Mouse (Mus musculus) neural tube, embryonic 13.5 days (tissue): Measurements from ENCODE around the gene Setmar. TPM values are rescaled to one million over a fixed set of nuclear protein-coding genes. Genes with fewer than 3 reads are reported as not detected.

ENCODE experiments used
- ATAC-seq: fragments of 200-750 bp; cut with Nextera tagmentation; 2 replicates; pipeline ENCODE4 v1.8.0; 2017; ENCODE audit warnings: low read depth, mild to moderate bottlenecking, moderate TSS enrichment, moderate library complexity
- H3K27ac ChIP-seq: fragments of 300-500 bp; sonication (generic); replicated peaks from 2 replicates; pipeline ENCODE4 v1.5.1; 2015; ENCODE audit warnings: moderate library complexity, mild to moderate bottlenecking, inconsistent platforms
- H3K27me3 ChIP-seq: fragments of 300-500 bp; sonication (generic); 2 replicates; pipeline ENCODE4 v1.6.1; 2015; ENCODE audit warnings: mild to moderate bottlenecking, inconsistent platforms
- H3K36me3 ChIP-seq: fragments of 300-500 bp; sonication (generic); 2 replicates; pipeline ENCODE4 v1.6.1; 2015; ENCODE audit warnings: mild to moderate bottlenecking, inconsistent platforms
- H3K4me1 ChIP-seq: fragments of 300-500 bp; sonication (generic); replicated peaks from 2 replicates; pipeline ENCODE4 v1.6.1; 2015; ENCODE audit warnings: inconsistent platforms
- H3K4me2 ChIP-seq: fragments of 300-500 bp; sonication (generic); 2 replicates; pipeline ENCODE4 v1.6.1; 2015; ENCODE audit warnings: inconsistent platforms, mild to moderate bottlenecking, moderate library complexity
- H3K4me3 ChIP-seq: fragments of 300-500 bp; sonication (generic); 2 replicates; pipeline ENCODE4 v1.5.1; 2015; ENCODE audit warnings: mild to moderate bottlenecking, inconsistent platforms
- H3K9ac ChIP-seq: fragments of 300-500 bp; sonication (generic); 2 replicates; pipeline ENCODE4 v1.6.1; 2015; ENCODE audit warnings: moderate library complexity, mild to moderate bottlenecking, inconsistent platforms
- H3K9me3 ChIP-seq: fragments of 300-500 bp; sonication (generic); 2 replicates; pipeline ENCODE4 v1.6.1; 2016; ENCODE audit warnings: inconsistent platforms
- WGBS: fragments of 180-500 bp; shearing (Covaris S2); methylation state at CpG from one replicate; pipeline ENCODE4 v1.1.7; 2015; 5-methylcytosine and 5-hydroxymethylcytosine counted together
- polyA plus RNA-seq: library from polyadenylated mRNA; unstranded; fragments of >200 nt; fragmentation: Nextera tagmentation; extraction: Ambion mirVana; gene quantifications from 2 replicates; pipeline ENCODE4 v1.2.1, GENCODE M21; 2015

Setmar gene
- polyA plus RNA-seq, 1 experiment from 2014 or later = 8.7 TPM

GRCm38 (mm10) chr6:108091296-108091695 lies 26.5 kb downstream of the Setmar start:
- WGBS = 69% methylated on average over 1 of the region's 1 CpGs

DNA sequence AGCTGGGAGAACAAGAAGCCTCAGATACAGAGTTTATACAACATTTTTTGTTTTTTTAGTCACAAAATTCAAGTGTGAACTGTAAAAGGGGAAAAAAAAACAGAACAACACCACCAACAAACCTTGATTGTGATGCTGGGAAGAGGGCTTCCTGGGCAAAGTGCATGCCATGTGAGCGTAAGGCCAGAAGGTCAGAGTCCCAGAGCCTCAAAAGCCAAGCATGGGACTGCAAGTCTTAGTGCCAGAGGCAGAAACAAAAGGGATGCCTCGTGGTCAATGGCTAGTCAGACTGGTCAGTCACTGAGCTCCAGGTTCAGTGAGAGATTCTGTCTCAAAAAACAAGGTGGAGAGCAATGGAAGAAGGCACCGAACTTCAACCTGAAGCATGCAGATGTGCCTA lies 27.8 kb downstream of the Setmar start:
- no peak overlapping the region for H3K4me3 ChIP-seq
- no peaks in the 10 kb centered on the region for H3K36me3 ChIP-seq
- WGBS = 83% methylated on average over 3 of the region's 3 CpGs
- no peak overlapping the region for H3K9ac ChIP-seq
- H3K4me1 ChIP-seq = no peaks in the 10 kb centered on the region
- ATAC-seq = no peak
- H3K4me2 ChIP-seq = no peak overlapping the region
- H3K27me3 ChIP-seq = no peaks in the 10 kb centered on the region
- H3K27ac ChIP-seq = no peak overlapping the region
- no peaks in the 10 kb centered on the region for H3K9me3 ChIP-seq

More at GRCm38 (mm10) chr6:108091296-108091695, 26.5 kb downstream of the Setmar start:
- no peak overlapping the region for H3K4me3 ChIP-seq
- no peaks in the 10 kb centered on the region for H3K4me1 ChIP-seq
- no peak overlapping the region for H3K4me2 ChIP-seq
- no peaks in the 10 kb centered on the region for H3K36me3 ChIP-seq
- no peak for ATAC-seq
- no peaks in the 10 kb centered on the region for H3K27me3 ChIP-seq
- no peak overlapping the region for H3K27ac ChIP-seq
- H3K9ac ChIP-seq = no peak overlapping the region
- H3K9me3 ChIP-seq = no peaks in the 10 kb centered on the region

GRCm38 (mm10) chr6:108093449-108093848 lies 28.6 kb downstream of the Setmar start:
- Histone ChIP-seq H3K27me3 (no peaks in the 10 kb centered on the region), H3K4me1 (no peaks in the 10 kb centered on the region), H3K9ac (no peak overlapping the region), H3K4me3 (no peak overlapping the region), H3K4me2 (no peak overlapping the region), H3K36me3 (no peaks in the 10 kb centered on the region), H3K27ac (no peak overlapping the region), H3K9me3 (no peaks in the 10 kb centered on the region)
- WGBS = 82% methylated on average over 3 of the region's 3 CpGs
- ATAC-seq = no peak

GRCm38 (mm10) chr6:108095445-108095844 lies 30.6 kb downstream of the Setmar start:
- ATAC-seq = no peak
- 80% methylated on average over 5 of the region's 5 CpGs for WGBS

GRCm38 (mm10) chr6:108098171-108098845 lies 33.5 kb downstream of the Setmar start:
- Histone ChIP-seq H3K4me2 (peak overlapping the region; percentile 23; the same call in 1 of the 2 replicates), H3K4me1 (peaks cover 3% of the 10 kb centered on the region; the same call in 1 of the 2 replicates)
- WGBS = 21% methylated on average over 9 of the region's 9 CpGs

More at GRCm38 (mm10) chr6:108095445-108095844, 30.6 kb downstream of the Setmar start:
- Histone ChIP-seq H3K36me3 (no peaks in the 10 kb centered on the region), H3K9me3 (no peaks in the 10 kb centered on the region), H3K4me1 (no peaks in the 10 kb centered on the region; the same call in 1 of the 2 replicates), H3K4me2 (no peak overlapping the region), H3K9ac (no peak overlapping the region), H3K27me3 (no peaks in the 10 kb centered on the region), H3K27ac (no peak overlapping the region), H3K4me3 (no peak overlapping the region)

DNA sequence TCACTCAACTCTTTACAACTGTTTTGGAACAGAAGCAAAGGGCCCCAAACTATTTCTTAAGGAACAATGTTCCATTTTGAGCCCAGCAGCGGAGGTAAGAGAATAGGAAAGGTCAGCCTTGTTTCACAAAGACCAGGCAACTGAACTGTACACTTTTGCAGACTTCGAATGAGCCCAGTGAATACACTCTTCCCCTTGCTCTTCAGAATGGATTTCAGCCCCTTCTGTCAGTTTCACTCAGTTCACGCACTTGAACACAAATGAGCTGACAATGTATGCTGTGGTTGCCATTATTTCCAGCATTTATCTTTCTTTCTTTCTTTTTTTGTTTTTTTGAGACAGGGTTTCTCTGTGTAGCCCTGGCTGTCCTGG lies 34.0 kb downstream of the Setmar start:
- WGBS = 47% methylated on average over 3 of the region's 3 CpGs
- H3K4me1 ChIP-seq = peaks cover 3% of the 10 kb centered on the region; the same call in 1 of the 2 replicates
- no peak overlapping the region for H3K9ac ChIP-seq
- H3K27me3 ChIP-seq = no peaks in the 10 kb centered on the region
- H3K4me2 ChIP-seq = peak overlapping the region; percentile 23; the same call in 1 of the 2 replicates
- no peak overlapping the region for H3K4me3 ChIP-seq
- H3K27ac ChIP-seq = no peak overlapping the region
- no peaks in the 10 kb centered on the region for H3K36me3 ChIP-seq
- H3K9me3 ChIP-seq = no peaks in the 10 kb centered on the region
- no peak for ATAC-seq

More at GRCm38 (mm10) chr6:108098171-108098845, 33.5 kb downstream of the Setmar start:
- H3K4me3 ChIP-seq = no peak overlapping the region
- no peaks in the 10 kb centered on the region for H3K36me3 ChIP-seq
- no peaks in the 10 kb centered on the region for H3K9me3 ChIP-seq
- H3K9ac ChIP-seq = no peak overlapping the region
- peak; percentile 79; the same call in 1 of the 2 replicates for ATAC-seq
- H3K27ac ChIP-seq = no peak overlapping the region
- H3K27me3 ChIP-seq = no peaks in the 10 kb centered on the region

DNA sequence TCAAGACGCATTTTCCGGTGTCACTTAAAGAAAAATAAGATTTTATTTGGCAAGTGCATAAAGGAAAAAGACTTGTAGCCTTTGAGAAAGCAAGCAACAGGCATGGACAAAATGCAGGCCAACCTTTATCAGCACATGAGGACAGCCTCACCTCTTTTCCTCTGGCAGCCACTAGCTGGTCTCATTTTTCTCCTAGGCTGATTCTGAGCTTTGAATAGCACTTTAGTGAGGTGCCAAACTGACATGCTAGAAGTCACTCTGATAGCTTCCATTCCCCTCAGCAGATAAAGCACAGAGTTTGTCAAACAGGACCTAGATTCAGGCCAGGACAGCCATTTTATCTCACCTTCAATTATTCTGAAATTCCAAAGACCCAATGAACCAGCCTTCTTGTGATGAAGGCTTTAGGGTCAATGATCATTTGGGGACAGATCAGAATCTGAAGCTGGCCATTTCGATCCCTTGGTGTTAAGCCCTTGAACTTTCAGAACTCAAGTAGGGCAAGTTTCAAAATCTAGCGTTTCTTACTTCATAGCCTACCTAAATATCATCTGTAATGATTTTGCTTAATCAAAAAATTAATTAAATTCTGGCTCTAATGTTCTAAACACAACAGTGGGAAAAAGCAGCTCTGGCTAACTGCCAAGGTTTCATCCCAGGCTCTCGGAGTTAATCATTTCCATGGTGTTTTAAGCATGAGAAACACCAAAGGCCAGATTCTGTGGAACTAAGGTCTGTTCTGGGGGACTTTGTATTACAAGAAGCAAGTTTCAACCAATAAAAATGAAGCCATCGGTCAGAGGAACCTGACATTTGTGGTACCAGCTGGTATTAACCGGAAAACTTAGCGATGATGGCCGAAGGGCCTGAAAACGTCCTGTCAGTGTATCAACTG lies 37.3 kb downstream of the Setmar start:
- Histone ChIP-seq H3K27ac (no peak overlapping the region), H3K36me3 (no peaks in the 10 kb centered on the region), H3K27me3 (no peaks in the 10 kb centered on the region), H3K4me1 (peaks cover 3% of the 10 kb centered on the region; the same call in 1 of the 2 replicates), H3K4me3 (no peak overlapping the region), H3K4me2 (no peak overlapping the region), H3K9me3 (no peaks in the 10 kb centered on the region), H3K9ac (no peak overlapping the region)
- 87% methylated on average over 10 of the region's 10 CpGs for WGBS
- ATAC-seq = no peak

- H3K9me3 ChIP-seq = no peaks in the 10 kb centered on the region
- H3K27me3 ChIP-seq = no peaks in the 10 kb centered on the region
- 0 out of 2 replicates have a peak, but pooled peaks cover 4% of the 10 kb centered on the region for H3K36me3 ChIP-seq
- H3K4me1 ChIP-seq = 0 out of 2 replicates have a peak, but pooled peaks cover 3% of the 10 kb centered on the region
- no peak overlapping the region for H3K4me2 ChIP-seq
- no peak overlapping the region for H3K9ac ChIP-seq
- H3K4me3 ChIP-seq = no peak overlapping the region
- ATAC-seq = no peak
- H3K27ac ChIP-seq = no peak overlapping the region
Measured at GRCm38 (mm10) chr6:108107376-108107775, 42.5 kb downstream of the Setmar start.

- H3K9me3 ChIP-seq = no peaks in the 10 kb centered on the region
- H3K4me1 ChIP-seq = no peaks in the 10 kb centered on the region
- H3K27me3 ChIP-seq = no peaks in the 10 kb centered on the region
- no peak overlapping the region for H3K4me3 ChIP-seq
- no peak overlapping the region for H3K4me2 ChIP-seq
- H3K36me3 ChIP-seq = 0 out of 2 replicates have a peak, but pooled peaks cover 4% of the 10 kb centered on the region
- no peak for ATAC-seq
- H3K9ac ChIP-seq = no peak overlapping the region
- no peak overlapping the region for H3K27ac ChIP-seq
- 81% methylated on average over 4 of the region's 4 CpGs for whole genome bisulfite sequencing
Measured at GRCm38 (mm10) chr6:108110336-108110735, 45.5 kb downstream of the Setmar start.

GRCm38 (mm10) chr6:108111693-108112092 lies 46.8 kb downstream of the Setmar start:
- Histone ChIP-seq H3K27me3 (no peaks in the 10 kb centered on the region), H3K9ac (no peak overlapping the region), H3K4me2 (no peak overlapping the region), H3K4me3 (no peak overlapping the region), H3K27ac (no peak overlapping the region), H3K36me3 (0 out of 2 replicates have a peak, but pooled peaks cover 4% of the 10 kb centered on the region), H3K4me1 (no peaks in the 10 kb centered on the region), H3K9me3 (no peaks in the 10 kb centered on the region)
- ATAC-seq = no peak

DNA sequence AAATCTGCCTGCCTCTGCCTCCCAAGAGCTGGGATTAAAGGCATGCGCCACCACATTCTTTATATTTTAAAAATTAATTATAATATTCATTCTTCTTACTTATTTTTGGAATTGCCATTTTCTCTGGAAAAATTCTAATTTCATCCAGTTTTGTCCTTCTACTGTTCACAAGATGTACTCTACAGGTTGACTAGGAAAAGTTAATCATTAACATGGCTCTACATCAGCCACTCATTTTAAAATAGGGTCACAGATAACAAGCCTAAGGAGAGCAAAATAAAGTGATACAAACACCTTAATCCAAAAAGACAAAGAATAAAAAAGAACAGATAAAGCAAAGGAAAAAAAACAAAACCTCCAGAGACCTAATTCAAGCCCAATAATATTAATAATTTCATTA lies 50.1 kb downstream of the Setmar start:
- WGBS = 100% methylated on average over 1 of the region's 1 CpGs
- Histone ChIP-seq H3K4me2 (no peak overlapping the region), H3K4me1 (no peaks in the 10 kb centered on the region), H3K4me3 (no peak overlapping the region), H3K27ac (no peak overlapping the region), H3K9ac (no peak overlapping the region), H3K36me3 (no peaks in the 10 kb centered on the region), H3K27me3 (no peaks in the 10 kb centered on the region), H3K9me3 (no peaks in the 10 kb centered on the region)
- ATAC-seq = no peak

DNA sequence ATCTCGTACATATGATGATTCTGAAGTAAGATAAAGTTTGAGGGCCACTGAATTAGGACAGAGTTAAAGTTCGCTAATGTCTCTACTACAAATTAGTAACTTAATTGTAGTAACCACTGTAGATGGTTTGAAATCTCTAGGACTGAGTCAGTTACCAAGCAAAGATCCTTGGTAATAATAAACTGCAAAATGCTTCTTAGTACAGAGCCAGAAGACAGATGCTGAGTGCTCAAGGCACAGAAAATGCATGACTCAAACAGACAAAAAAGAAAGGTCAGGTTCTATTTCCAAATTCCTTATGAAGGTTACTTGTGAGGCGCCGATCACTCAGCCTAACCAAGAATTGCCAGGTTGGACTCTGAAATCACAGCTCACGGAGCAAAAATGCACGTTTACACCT lies 53.0 kb downstream of the Setmar start:
- H3K27me3 ChIP-seq = no peaks in the 10 kb centered on the region
- no peak overlapping the region for H3K27ac ChIP-seq
- no peaks in the 10 kb centered on the region for H3K36me3 ChIP-seq
- no peak overlapping the region for H3K4me2 ChIP-seq
- WGBS = 97% methylated on average over 6 of the region's 6 CpGs
- ATAC-seq = no peak
- H3K4me1 ChIP-seq = no peaks in the 10 kb centered on the region
- H3K9me3 ChIP-seq = no peaks in the 10 kb centered on the region
- no peak overlapping the region for H3K9ac ChIP-seq
- H3K4me3 ChIP-seq = no peak overlapping the region
